Mouse (Mus musculus) urinary bladder, adult 18-20 months (tissue): Measurements from ENCODE around the gene B3galt5.

Experiments
- DNase-seq, 2 experiments: peaks; one replicate each; pipeline ENCODE4 v3.0.0; 2022; ENCODE audit warnings: low spot score in 2 of 2, mixed read lengths in 2 of 2

Gene B3galt5

GRCm38 (mm10) chr16:96258429-96258828 is 22.8 kb downstream of the B3galt5 start:
- no peak for DNase-seq

- DNase-seq, result no peak
Observed at GRCm38 (mm10) chr16:96271736-96272135, 36.1 kb downstream of the B3galt5 start.

DNA sequence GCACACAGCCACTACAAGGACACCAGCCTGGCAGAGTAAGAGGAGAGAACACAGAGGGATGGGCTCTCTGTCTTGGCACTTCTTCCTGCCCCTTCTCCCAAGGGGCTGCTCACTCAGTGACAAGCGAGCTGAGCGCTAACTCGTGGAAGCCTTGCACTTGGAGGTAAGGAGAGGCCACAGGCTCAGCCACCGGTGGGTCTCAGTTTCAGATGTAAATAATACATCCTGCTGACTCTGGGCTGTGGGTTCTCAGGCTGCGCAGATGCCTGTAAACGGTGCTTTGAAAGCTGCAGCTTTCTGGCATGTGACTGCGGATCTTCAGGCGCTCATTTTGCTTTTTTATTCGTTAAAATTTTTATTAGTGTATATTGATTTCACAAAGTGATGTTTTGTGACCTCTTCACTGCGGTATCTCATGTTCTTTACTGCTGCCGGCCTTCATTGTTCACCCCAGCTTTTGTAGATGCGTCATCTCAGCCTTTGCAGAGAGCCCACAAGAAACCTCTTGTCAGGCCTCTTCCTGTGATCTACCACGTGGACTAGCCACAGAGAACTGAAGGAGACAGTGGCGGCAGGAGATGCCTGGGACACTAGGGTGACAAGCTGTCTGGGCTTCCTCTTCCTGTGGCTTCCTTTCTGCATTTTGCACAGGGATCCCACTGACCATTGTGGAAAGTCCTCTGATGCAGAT is 37.5 kb downstream of the B3galt5 start:
- no peak for DNase-seq

DNA sequence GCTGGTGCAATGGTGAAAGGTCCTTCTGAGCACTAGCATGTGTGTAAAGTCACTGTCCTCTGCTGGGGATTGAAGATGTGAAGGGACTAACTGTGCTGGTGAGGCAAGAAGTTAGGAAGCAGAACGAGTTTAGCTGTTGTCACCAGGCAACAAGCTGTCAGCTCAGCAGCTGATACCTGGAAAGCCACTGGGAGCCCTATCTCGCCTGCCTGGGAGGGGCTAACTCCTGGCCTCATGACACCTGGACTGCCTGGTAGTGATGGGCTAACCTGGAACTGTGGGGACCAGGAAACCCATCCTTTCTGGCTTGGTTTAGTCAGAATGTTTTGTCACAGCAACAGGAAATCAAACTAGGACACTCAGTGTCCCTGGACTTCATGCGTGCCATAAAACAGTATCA is 41.0 kb downstream of the B3galt5 start:
- no peak for DNase-seq

GRCm38 (mm10) chr16:96278491-96279224 is 43.1 kb downstream of the B3galt5 start:
- DNase-seq, result no peak

- peak in 1 of 2 experiments; percentile 8 for DNase-seq
Observed at GRCm38 (mm10) chr16:96280719-96281605, 45.4 kb downstream of the B3galt5 start.

- no peak for DNase-seq
Observed at GRCm38 (mm10) chr16:96282566-96282965, 47.0 kb downstream of the B3galt5 start.

- DNase-seq, result no peak
Observed at GRCm38 (mm10) chr16:96291885-96292284, 56.3 kb downstream of the B3galt5 start.

DNA sequence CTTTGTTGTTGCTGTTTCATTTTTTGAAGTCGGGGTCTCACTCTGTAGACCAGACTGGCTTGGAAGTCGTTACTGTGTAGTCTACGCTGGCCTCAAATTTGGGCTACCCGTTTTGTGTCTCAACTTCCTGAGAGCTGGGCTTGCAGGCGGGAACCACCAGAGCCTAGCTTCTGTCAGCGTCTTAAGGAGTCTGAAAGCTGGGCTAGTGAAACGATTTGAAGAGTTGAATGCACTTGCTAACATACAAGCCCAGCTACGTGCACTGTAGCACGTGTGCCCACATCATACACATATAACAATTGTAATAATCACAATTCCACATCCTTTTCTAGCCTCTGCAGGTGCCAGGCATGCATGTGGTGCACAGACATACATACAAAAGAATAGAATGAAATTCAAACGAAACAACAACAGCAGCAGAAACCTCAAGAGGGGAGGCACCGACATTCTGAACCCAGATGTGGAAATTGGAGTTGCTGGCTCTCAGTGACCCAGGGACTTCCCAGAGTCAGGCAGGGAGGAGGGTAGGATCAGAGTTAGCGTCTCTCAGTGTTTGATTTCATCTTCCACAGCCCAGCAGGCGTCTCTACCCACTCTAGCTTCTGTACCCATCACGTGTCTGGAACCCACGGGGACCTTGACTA is 57.1 kb downstream of the B3galt5 start:
- no peak for DNase-seq

DNA sequence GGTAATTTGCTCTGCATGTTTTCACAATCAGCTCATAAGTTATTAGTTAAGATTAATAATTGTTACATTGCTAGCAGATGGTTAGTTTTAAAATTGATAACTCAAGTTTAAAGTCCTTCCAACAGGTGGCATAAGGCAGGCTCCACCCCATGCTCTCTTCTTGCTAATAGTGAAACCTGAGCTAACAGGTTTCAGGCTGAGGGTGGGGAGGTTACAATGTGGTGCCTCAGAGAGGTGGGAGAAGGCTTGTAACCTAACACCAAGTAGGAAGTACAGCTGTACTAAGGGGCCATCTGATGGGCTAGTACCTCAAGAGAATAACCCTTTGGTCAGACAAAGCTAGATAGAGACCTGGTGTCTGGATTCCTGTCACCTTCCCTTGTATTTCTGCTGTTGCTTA is 62.5 kb downstream of the B3galt5 start:
- DNase-seq, result no peak

DNA sequence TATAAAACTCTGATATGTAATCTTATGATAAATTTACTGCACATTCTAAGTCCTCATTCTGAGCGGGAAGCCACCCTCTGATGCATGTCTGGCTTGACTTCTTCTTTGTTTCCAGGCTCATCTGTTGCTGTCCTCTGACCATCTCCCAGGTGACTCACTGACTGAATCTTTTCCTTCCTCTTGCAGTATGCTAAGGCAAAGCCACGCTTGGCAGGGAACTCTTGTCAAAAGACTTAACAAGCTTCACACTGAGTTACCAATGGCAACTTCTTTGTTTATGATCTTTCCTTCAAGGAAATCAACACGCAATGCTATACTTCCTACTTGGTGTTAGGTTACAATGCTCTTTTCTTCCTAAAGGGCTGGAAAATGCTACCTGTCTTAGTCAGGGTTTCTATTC is 63.0 kb downstream of the B3galt5 start:
- DNase-seq, result no peak

DNA sequence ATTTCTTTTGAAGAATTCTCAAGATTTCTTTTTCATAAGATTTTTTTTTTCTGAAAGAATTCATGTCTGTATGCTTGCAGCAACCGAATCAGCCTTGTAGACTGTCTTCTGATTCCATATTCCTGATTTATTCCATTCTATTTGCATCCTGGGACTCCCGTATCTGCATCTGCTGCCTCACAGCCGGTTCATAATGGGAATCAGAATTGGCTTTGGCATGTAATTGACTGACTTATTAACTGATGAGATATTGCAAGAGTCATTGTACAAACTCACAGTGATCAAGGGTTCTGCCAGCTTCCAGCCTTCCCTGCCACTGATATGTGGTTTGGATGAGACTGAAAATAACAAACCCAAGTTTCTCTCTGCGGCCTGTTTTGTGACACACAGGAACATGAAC is 67.8 kb downstream of the B3galt5 start:
- DNase-seq, result no peak

- no peak for DNase-seq
Observed at GRCm38 (mm10) chr16:96304438-96304837, 68.8 kb downstream of the B3galt5 start.

DNA sequence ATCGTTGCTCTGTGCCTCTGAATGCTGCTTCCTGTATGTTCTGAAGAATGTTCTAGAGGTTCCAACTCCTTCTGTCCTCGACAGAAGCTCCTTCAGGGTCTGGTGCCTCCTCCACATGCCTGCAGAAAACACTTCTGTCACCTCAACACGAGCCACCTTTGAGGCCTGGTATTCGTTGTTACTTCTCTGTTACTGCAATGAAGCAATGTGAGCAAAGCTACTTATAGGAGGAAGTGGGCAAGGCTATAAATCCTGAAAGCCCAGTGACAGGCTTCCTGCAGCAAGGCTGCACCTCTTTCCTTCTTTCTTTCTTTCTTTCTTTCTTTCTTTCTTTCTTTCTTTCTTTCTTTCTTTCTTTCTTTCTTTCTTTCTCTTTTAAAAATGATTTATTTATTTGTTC is 71.3 kb downstream of the B3galt5 start:
- no peak for DNase-seq

DNA sequence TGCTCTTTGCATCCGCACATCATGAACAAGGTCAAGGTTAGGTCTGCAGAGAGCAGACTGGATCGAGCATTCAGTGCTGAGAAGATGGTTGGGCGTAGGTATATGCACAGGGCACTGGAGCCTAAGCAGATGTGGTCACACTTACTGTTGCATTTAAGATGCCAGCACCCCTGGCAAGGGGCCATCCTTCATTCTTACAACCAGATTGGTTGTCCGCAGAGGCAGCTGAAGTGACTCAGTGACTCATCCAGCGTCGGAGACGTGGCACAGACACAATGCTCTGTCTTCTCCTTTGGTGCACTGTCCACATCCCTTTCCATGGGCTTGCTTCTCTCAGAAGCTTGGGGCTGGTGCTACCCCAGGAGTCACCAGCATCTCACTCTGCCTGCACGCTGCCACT is 82.2 kb downstream of the B3galt5 start:
- DNase-seq, result no peak

DNA sequence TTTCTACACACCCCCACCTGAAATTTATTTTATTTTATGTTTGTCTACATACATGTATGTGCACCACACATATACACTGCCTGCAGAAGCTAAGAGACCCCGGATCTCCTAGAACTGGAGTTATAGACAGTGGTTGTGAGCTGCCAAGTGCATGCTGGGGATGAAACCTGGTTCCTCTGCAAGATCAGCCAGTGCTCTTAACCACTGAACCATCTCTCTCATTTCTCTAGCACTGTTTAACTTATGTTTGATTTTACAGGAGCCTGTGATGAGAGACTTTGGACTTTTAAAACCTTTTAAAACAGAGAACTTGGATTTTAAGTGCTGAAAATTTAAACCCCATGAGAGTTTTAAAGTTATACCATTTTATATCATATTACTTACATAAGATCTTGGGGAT is 87.1 kb downstream of the B3galt5 start:
- DNase-seq, result no peak

DNA sequence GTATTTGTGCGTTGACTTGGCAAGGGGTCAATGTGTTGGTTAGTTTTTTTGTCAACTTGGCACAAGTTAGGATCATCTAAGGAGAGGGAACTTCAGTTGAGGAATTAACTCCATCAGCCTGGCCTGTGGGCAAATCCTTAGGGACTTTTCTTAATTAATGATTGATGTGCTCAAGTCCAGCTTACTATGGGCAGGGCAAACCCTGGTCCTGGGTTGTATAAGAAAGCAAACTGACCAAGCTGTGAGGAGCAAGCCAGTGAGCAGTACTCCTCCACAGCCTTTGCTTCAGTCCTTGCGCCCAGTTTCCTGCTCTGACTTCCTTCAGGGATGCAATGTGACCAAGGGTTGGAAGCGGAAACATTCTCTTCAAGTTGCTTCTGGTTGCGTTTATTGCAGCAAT is 87.6 kb downstream of the B3galt5 start:
- DNase-seq, result no peak

DNA sequence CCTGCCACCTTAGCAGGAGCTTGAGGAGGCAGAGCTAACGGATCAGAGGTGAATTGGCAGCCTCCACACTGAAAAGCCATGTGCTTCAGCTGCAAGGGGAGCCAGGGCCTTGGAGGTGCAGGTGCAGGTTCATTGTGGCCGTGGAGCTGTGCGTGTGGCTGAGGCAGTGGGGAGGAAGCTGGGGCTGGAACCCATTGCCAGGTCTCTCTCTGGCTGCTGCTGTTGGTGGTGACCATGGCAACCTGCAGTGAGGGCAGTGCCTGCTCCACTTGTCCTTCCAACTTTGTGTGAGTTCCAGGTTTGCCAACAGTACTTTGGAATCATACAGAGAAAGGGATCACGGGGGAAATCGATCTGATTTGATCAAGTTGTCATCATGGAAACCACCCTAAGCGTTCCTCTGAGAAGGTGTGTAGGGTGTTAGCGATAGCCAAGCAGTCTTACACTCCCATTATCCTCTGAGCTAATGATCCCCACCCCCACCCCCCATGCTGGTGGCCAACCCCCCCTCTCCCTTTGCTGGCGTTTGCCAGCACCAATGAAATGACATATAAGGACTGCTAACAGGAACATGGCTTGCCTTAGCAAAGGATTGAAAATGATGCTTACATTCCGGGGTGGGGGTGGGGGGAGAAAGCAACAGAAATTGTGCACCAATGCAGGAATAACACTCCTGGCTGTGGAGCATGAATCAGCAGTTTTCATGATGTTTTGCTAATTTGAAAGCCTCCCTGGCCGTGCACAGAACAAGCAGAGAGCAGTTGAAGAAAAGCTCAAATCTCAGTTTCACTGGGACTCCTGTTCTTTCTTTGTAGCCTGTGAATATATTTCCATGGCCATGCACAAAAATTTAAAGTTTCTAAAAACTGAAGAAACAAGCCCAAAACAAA is 90.8 kb downstream of the B3galt5 start:
- DNase-seq, result no peak

DNA sequence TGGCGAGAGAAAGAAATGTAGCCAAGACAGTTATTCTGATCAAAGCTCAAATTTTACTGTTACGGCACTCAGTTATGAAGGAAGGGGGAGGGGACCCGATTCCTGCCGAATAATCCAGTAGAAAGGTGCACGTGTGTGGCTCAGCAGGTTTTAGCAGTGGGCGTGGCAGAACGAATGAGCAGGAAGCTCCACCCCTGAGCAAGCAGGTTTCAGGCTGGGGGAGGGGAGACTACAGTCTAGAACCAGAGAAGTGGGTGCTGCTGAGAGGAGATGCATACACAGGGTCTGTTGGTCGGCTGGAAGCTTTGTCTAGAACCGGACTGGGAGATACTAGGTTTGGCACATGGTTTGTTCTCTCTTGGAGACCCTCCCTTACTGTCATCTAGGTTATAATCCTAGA is 91.7 kb downstream of the B3galt5 start:
- peak; percentile 35 to 63 for DNase-seq

DNA sequence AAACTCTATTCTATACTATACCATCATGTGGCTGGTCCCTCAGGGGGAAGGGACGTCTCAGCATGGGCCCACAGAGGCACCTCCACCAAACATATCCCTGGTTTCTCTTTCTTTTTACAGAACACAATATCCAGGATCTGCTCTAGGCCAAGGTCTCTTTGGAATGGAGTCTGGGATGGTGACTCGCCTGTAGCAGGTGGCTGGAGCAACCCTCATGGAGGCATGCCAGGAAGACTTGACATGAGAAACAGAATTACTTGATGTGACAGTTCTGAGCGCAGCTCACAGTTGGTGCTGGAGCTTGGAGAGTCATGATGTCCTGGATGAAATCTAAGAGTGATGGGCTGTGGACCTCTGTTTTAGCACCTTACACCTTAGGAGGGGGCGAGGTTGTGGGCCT is 104.0 kb downstream of the B3galt5 start:
- DNase-seq, result no peak

GRCm38 (mm10) chr16:96341269-96341668 is 105.7 kb downstream of the B3galt5 start:
- DNase-seq, result no peak
